Mouse (Mus musculus) cerebellum, postnatal 10 days (tissue): ENCODE measurements around the gene Cep83.
A peak's percentile ranks its signal among the peaks of the same experiment; 100 is the strongest.

Experiments
- DNase-seq, 2 experiments: peaks; one replicate each; pipeline ENCODE4 v3.0.0; 2021; ENCODE audit warnings: mixed read lengths in 2 of 2

Gene Cep83

GRCm38 (mm10) chr10:94827890-94828733, 139.7 kb downstream of the Cep83 start:
- no peak for DNase-seq

DNA sequence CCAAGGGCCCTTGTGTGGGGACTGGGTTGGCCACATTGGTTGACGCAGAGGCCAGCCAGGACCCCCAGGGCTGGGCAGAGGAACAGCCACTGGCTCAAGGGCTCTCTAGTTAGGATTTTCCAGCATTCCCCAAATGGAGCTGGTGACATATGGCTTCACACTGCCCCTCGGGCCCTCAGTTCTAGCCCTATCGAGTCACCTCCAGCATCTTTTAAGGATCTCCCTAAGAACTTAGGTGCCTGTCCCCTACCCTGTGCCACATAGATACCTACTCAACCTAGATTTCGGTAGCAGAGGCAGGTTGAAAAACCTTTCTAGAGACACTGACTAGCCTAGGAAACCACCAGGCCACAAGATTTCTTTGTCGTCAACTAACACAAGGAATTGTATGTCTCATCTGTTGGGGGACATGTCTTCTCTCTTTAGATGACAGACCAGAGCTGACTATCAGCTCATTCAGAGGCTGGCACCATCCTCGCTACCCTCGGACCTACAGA, 140.3 kb downstream of the Cep83 start:
- no peak for DNase-seq

- peak; percentile 96 for DNase-seq
Observed at GRCm38 (mm10) chr10:94829407-94829806, 141.0 kb downstream of the Cep83 start.

GRCm38 (mm10) chr10:94835874-94836273, 147.4 kb downstream of the Cep83 start:
- no peak for DNase-seq
